Comparison of ENCODE assay signal across 11 mouse cellular contexts in the genomic region with DNA sequence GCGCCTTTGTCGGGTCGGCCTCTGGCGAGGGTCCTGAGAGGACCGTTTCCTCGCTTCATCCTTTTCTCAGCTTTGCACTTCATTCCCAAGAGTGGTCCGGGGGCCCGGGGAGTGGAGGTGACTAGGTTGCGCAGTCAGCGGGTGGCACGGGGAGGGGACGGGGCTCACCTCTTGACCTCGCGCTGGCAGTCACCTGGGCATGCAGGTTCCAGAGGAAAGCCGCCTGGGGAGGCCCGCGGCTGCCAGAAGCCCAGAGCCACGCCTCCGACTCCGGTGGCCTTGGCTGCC. TPM values are rescaled to one million over a fixed set of nuclear protein-coding genes. Genes with fewer than 3 reads are reported as not detected.
DNase-seq lines count a peak whose midpoint lies in the region; ATAC-seq and TF ChIP-seq lines count a peak whose summit lies in the region.
"Not testable (repeated sequence)": the region's sequence is repeated elsewhere in the genome, so short reads cannot be mapped to it uniquely, and the experiment has no call there.
"Had no signal": no experiment of that assay in that cellular context is flagged by ENCODE, and none has a peak within 500 bp of the region (broad histone marks: within the 10 kb centered on the region; RNA-seq: fewer than 3 reads in every experiment).

No protein-coding gene starts in this region.

- not testable (repeated sequence) for H3K9ac ChIP-seq in hindbrain, postnatal 0 days (replicated peaks; ENCODE audit: low read length)
- peak overlapping the region; percentile 58 for H3K9ac ChIP-seq in neural tube, embryonic 14.5 days (replicated peaks; ENCODE audit: low read depth, low read length)

- H3K36me3 ChIP-seq in embryonic facial prominence, embryonic 10.5 days (replicated peaks); hindbrain, postnatal 0 days (ENCODE audit: insufficient read depth, low read length); neural tube, embryonic 14.5 days (ENCODE audit: control insufficient read depth, insufficient read depth, low read length): not testable (repeated sequence)

- 1% methylated on average over 20 of the region's 20 CpGs for WGBS in embryonic facial prominence, embryonic 10.5 days
- WGBS in hindbrain, postnatal 0 days, result 0% methylated on average over 9 of the region's 20 CpGs
- 1% methylated on average over 20 of the region's 20 CpGs for WGBS in lung, adult 2 months
- WGBS in neural tube, embryonic 14.5 days, result 0% methylated on average over 14 of the region's 20 CpGs

- TF ChIP-seq POLR2A in lung, adult 2 months (IDR thresholded peaks at IDR 0.05; ENCODE audit: borderline replicate concordance, extremely low read depth, low read depth, low read length), result not testable (repeated sequence)

- peak; percentile 13 for DNase-seq in adrenal gland, postnatal 14 days
- DNase-seq in embryonic facial prominence, embryonic 10.5 days (ENCODE audit: low spot score), result peak; percentile 34
- DNase-seq in heart, adult 11 months, result peak; percentile 91
- peak; percentile 1 for DNase-seq in hindbrain, postnatal 0 days (ENCODE audit: low spot score)
- DNase-seq in layer of hippocampus, postnatal 25 days (ENCODE audit: extremely low spot score in 1 of 2, low spot score in 1 of 2), result peak; percentile 4 to 14
- DNase-seq in lung, adult 2 months, result peak; percentile 18
- DNase-seq in urinary bladder, postnatal 25 days (ENCODE audit: low spot score), result peak; percentile 6

- H3K4me2 ChIP-seq in hindbrain, postnatal 0 days (ENCODE audit: low read depth, low read length), result peak overlapping the region; percentile 57
- peak overlapping the region; percentile 44 for H3K4me2 ChIP-seq in neural tube, embryonic 14.5 days (ENCODE audit: low read depth, low read length)

- H3K9me3 ChIP-seq in embryonic facial prominence, embryonic 10.5 days; hindbrain, postnatal 0 days (ENCODE audit: low read length); neural tube, embryonic 14.5 days (ENCODE audit: control insufficient read depth, low read length): not testable (repeated sequence)

- H3K27me3 ChIP-seq in embryonic facial prominence, embryonic 10.5 days (replicated peaks; ENCODE audit: low read depth, poor library complexity, severe bottlenecking); hindbrain, postnatal 0 days (ENCODE audit: insufficient read depth, low read length); neural tube, embryonic 14.5 days (ENCODE audit: control insufficient read depth, insufficient read depth, low read length): not testable (repeated sequence)

- not testable (repeated sequence) for H3K4me1 ChIP-seq in embryonic facial prominence, embryonic 10.5 days; hindbrain, postnatal 0 days (ENCODE audit: insufficient read depth, low read length); lung, adult 2 months (ENCODE audit: control insufficient read depth, insufficient read depth, low read length); neural tube, embryonic 14.5 days (ENCODE audit: control insufficient read depth, insufficient read depth, low read length)

- not testable (repeated sequence) for TF ChIP-seq CTCF in hindbrain, postnatal 0 days (IDR thresholded peaks at IDR 0.05; ENCODE audit: low read depth); lung, adult 2 months (IDR thresholded peaks at IDR 0.05; ENCODE audit: insufficient read depth, low read length)

- ATAC-seq in hindbrain, postnatal 0 days; neural tube, embryonic 14.5 days (ENCODE audit: low read depth): not testable (repeated sequence)

- H3K27ac ChIP-seq in embryonic facial prominence, embryonic 10.5 days (replicated peaks), result peak overlapping the region; percentile 76
- peak overlapping the region; percentile 71; the same call in 1 of the 2 replicates for H3K27ac ChIP-seq in hindbrain, postnatal 0 days
- H3K27ac ChIP-seq in neural tube, embryonic 14.5 days (ENCODE audit: low read depth, low read length), result not testable (repeated sequence)

- peak overlapping the region; percentile 62 for H3K4me3 ChIP-seq in embryonic facial prominence, embryonic 10.5 days
- peak overlapping the region; percentile 44 for H3K4me3 ChIP-seq in hindbrain, postnatal 0 days (ENCODE audit: low read length)
- H3K4me3 ChIP-seq in lung, adult 2 months (replicated peaks; ENCODE audit: extremely low read depth, low read depth, low read length), result not testable (repeated sequence)
- H3K4me3 ChIP-seq in neural tube, embryonic 14.5 days (ENCODE audit: low read depth, low read length), result peak overlapping the region; percentile 41

RNA-seq across cellular contexts. Expression of a gene that starts 0.4 kb away (rescaled TPM):
- total RNA-seq in adrenal gland, postnatal 14 days (2021), result 1.0 TPM in 1 of 2 replicates, not detected in the other
- polyA plus RNA-seq in embryonic facial prominence, embryonic 10.5 days (2016; fragmentation: Nextera tagmentation; extraction: Ambion mirVana), result 3.2 and 3.6 TPM in 2 replicates
- total RNA-seq in hindbrain, postnatal 0 days (2014; rRNA removed), result 4.7 and 8.0 TPM in 2 replicates
- 10.9 and 11.8 TPM in 2 replicates for polyA plus RNA-seq in hindbrain, postnatal 0 days (2015; fragmentation: Nextera tagmentation; extraction: Ambion mirVana)
- under 1 TPM; 0.26 to 0.89 TPM for total RNA-seq in layer of hippocampus, postnatal 25 days (2021)
- polyA plus RNA-seq in lung, adult 2 months (2012; rRNA removed), result 0.08 TPM in 1 of 2 replicates, not detected in the other
- 17.0 and 19.1 TPM in 2 replicates for polyA plus RNA-seq in neural tube, embryonic 14.5 days (2014; fragmentation: Nextera tagmentation; extraction: Ambion mirVana)
- total RNA-seq: G1E; megakaryocyte, adult 5-6 weeks had no signal
- polyA plus RNA-seq: G1E had no signal

RNA-seq across cellular contexts. Expression of a gene that starts 19.7 kb away (rescaled TPM):
- total RNA-seq in adrenal gland, postnatal 14 days (2021), result not detected in 2 replicates
- polyA plus RNA-seq in embryonic facial prominence, embryonic 10.5 days (2016; fragmentation: Nextera tagmentation; extraction: Ambion mirVana), result not detected in 2 replicates
- not detected in 2 replicates for total RNA-seq in hindbrain, postnatal 0 days (2014; rRNA removed)
- not detected in 2 replicates for polyA plus RNA-seq in hindbrain, postnatal 0 days (2015; fragmentation: Nextera tagmentation; extraction: Ambion mirVana)
- total RNA-seq in layer of hippocampus, postnatal 25 days (2021), result not detected
- polyA plus RNA-seq in lung, adult 2 months (2012; rRNA removed), result not detected in 2 replicates
- polyA plus RNA-seq in neural tube, embryonic 14.5 days (2014; fragmentation: Nextera tagmentation; extraction: Ambion mirVana), result not detected in 2 replicates
- total RNA-seq: megakaryocyte, adult 5-6 weeks had no signal
- polyA plus RNA-seq: frontal cortex, adult 2 months; G1E had no signal

Comparison
In these comparisons a context has a peak if more than half of its experiments do, and no peak if none do; other contexts are left out.
1. DNase-seq: peak in every context shown above with its lines; median percentile 91 in heart, adult 11 months; 34 in embryonic facial prominence, embryonic 10.5 days; 18 in lung, adult 2 months; 13 in adrenal gland, postnatal 14 days; 9 in layer of hippocampus, postnatal 25 days; 6 in urinary bladder, postnatal 25 days; 1 in hindbrain, postnatal 0 days.